In genomic region chrX:81070210-81070803, GRCm38 (mm10) we compare ENCODE assay signal across 8 mouse cellular contexts. TPM values are rescaled to one million over a fixed set of nuclear protein-coding genes. Genes with fewer than 3 reads are reported as not detected.
A peak's percentile ranks its signal among the peaks of the same experiment; 100 is the strongest.
DNase-seq lines count a peak whose midpoint lies in the region; ATAC-seq and TF ChIP-seq lines count a peak whose summit lies in the region.

Gene Tmem47 (plus strand): TSS chrX:81070698.

- peak; percentile 97 for ATAC-seq in hindbrain, embryonic 15.5 days (ENCODE audit: low FRiP score, low read depth)
- ATAC-seq in megakaryocyte-erythroid progenitor cell, adult 5-6 weeks (replicated peaks; ENCODE audit: low FRiP score, low TSS enrichment, poor library complexity, severe bottlenecking) = no peak

- H3K4me3 ChIP-seq in cortical plate, adult 2 months (ENCODE audit: insufficient read depth, low read length) = peak within 1 kb of the TSS; percentile 95
- H3K4me3 ChIP-seq in hindbrain, embryonic 15.5 days = peak within 1 kb of the TSS; percentile 72

- H3K4me1 ChIP-seq in cortical plate, adult 2 months (ENCODE audit: control insufficient read depth, insufficient read depth, low read length) = no peaks in the 10 kb centered on the region
- no peaks in the 10 kb centered on the region for H3K4me1 ChIP-seq in hindbrain, embryonic 15.5 days (replicated peaks)

- H3K9me3 ChIP-seq in hindbrain, embryonic 15.5 days = no peaks in the 10 kb centered on the region

- DNase-seq in adrenal gland, postnatal 10 days = peak; percentile 79
- peak; percentile 12 to 49 for DNase-seq in gastrocnemius, adult 8-10 months (ENCODE audit: low spot score in 2 of 2)
- DNase-seq in left cerebral cortex, postnatal 10 days (ENCODE audit: extremely low spot score in 1 of 2, low spot score in 2 of 2) = peak; percentile 37 to 78
- peak; percentile 72 to 88 for DNase-seq in lung, postnatal 4 days
- peak; percentile 74 for DNase-seq in right cerebral cortex, postnatal 25 days

- intact Hi-C loops in left cerebral cortex, postnatal 10 days (cut with DNase I) = no loop called here

- TF ChIP-seq CTCF in cortical plate, adult 2 months (IDR thresholded peaks at IDR 0.05; ENCODE audit: extremely low read depth, insufficient read depth, low read length) = no peak

- no peaks in the 10 kb centered on the region for H3K36me3 ChIP-seq in hindbrain, embryonic 15.5 days

- no peak for TF ChIP-seq POLR2A in cortical plate, adult 2 months (IDR thresholded peaks at IDR 0.05; ENCODE audit: extremely low read depth, insufficient read depth, low read length)

- H3K27me3 ChIP-seq in hindbrain, embryonic 15.5 days = no peaks in the 10 kb centered on the region

- WGBS in hindbrain, embryonic 15.5 days = 7% methylated on average over 38 of the region's 39 CpGs

- peak within 1 kb of the TSS; percentile 57 for H3K4me2 ChIP-seq in hindbrain, embryonic 15.5 days

- H3K9ac ChIP-seq in hindbrain, embryonic 15.5 days = peak within 1 kb of the TSS; percentile 72

- peak within 1 kb of the TSS; percentile 95 for H3K27ac ChIP-seq in cortical plate, adult 2 months (ENCODE audit: insufficient read depth, low read length)
- H3K27ac ChIP-seq in hindbrain, embryonic 15.5 days (replicated peaks) = peak within 1 kb of the TSS; percentile 85

RNA-seq across cellular contexts. Expression of gene Tmem47, which starts in this region (rescaled TPM):
- 10 to 100 TPM; 17.6 to 22.1 TPM for total RNA-seq in adrenal gland, postnatal 10 days (2021)
- polyA plus RNA-seq in cortical plate, adult 2 months (2012; rRNA removed) = 79.2 and 88.5 TPM in 2 replicates
- 10 to 100 TPM in 2 of 4 experiments, 1 to 10 TPM in 2; 6.5 to 11.4 (median 9.4) TPM for total RNA-seq in gastrocnemius, adult 8-10 months (2022)
- 16.5 and 22.7 TPM in 2 replicates for polyA plus RNA-seq in hindbrain, embryonic 15.5 days (2015; fragmentation: Nextera tagmentation; extraction: Ambion mirVana)
- 10 to 100 TPM; 61.0 to 65.6 TPM for total RNA-seq in left cerebral cortex, postnatal 10 days (2021)
- not detected in 2 replicates for total RNA-seq in megakaryocyte-erythroid progenitor cell, adult 5-6 weeks (2014; fragmentation: Nextera tagmentation)
- not detected in 2 replicates for total RNA-seq in megakaryocyte-erythroid progenitor cell, adult 5-6 weeks (2017)

Comparison
In these comparisons a context has a peak if more than half of its experiments do, and no peak if none do; other contexts are left out.
1. RNA of gene Tmem47 (total RNA-seq): 61.0 to 65.6 TPM in left cerebral cortex, postnatal 10 days, 17.6 to 22.1 TPM in adrenal gland, postnatal 10 days and 6.5 to 11.4 TPM in gastrocnemius, adult 8-10 months; not detected in megakaryocyte-erythroid progenitor cell, adult 5-6 weeks; every median in the first group is over 4 times any median in the second.
2. Peak in every context shown above with its lines, with median percentiles within 50 percentile points of each other: DNase-seq.